Mouse (Mus musculus): ENCODE data around the gene Vwa5b1.

Vwa5b1 gene

GRCm38 (mm10) chr4:138635428-138636145, at the start of gene Vwa5b1:
Gene Vwa5b1, minus strand, starts transcription at chr4:138635884.
- peak; percentile 64 for DNase-seq

- no peak for DNase-seq
Observed at GRCm38 (mm10) chr4:138682760-138683159, 47.1 kb upstream of the Vwa5b1 start.

GRCm38 (mm10) chr4:138680124-138680523, 44.4 kb upstream of the Vwa5b1 start:
- no peak for DNase-seq

- peak; percentile 73 for DNase-seq
Observed at GRCm38 (mm10) chr4:138677579-138677978, 41.9 kb upstream of the Vwa5b1 start.

GRCm38 (mm10) chr4:138676480-138676879, 40.8 kb upstream of the Vwa5b1 start:
- DNase-seq: peak; percentile 78

- no peak for DNase-seq
Observed at GRCm38 (mm10) chr4:138672160-138672559, 36.5 kb upstream of the Vwa5b1 start.

- no peak for DNase-seq
Observed at GRCm38 (mm10) chr4:138670093-138670889, 34.6 kb upstream of the Vwa5b1 start.

- no peak for DNase-seq
Observed at GRCm38 (mm10) chr4:138666521-138666920, 30.8 kb upstream of the Vwa5b1 start.

- DNase-seq: no peak
Observed at GRCm38 (mm10) chr4:138659936-138660602, 24.4 kb upstream of the Vwa5b1 start.

- peak; percentile 50 for DNase-seq
Observed at GRCm38 (mm10) chr4:138653056-138653455, 17.4 kb upstream of the Vwa5b1 start.

GRCm38 (mm10) chr4:138651881-138652280, 16.2 kb upstream of the Vwa5b1 start:
- no peak for DNase-seq

GRCm38 (mm10) chr4:138648096-138648635, 12.5 kb upstream of the Vwa5b1 start:
- peak; percentile 45 for DNase-seq

GRCm38 (mm10) chr4:138642272-138642671, 6.6 kb upstream of the Vwa5b1 start:
- no peak for DNase-seq

GRCm38 (mm10) chr4:138636146-138636511, 445 bp upstream of the Vwa5b1 start:
- DNase-seq: no peak

GRCm38 (mm10) chr4:138628256-138628655, 7.4 kb downstream of the Vwa5b1 start:
- no peak for DNase-seq

- peak; percentile 28 for DNase-seq
Observed at GRCm38 (mm10) chr4:138614454-138614853, 21.2 kb downstream of the Vwa5b1 start.

- DNase-seq: no peak
Observed at GRCm38 (mm10) chr4:138601926-138602325, 33.8 kb downstream of the Vwa5b1 start.

GRCm38 (mm10) chr4:138597904-138598347, 37.8 kb downstream of the Vwa5b1 start:
- peak; percentile 77 for DNase-seq

- DNase-seq: peak; percentile 44
Observed at GRCm38 (mm10) chr4:138596391-138597130, 39.1 kb downstream of the Vwa5b1 start.

- no peak for DNase-seq
Observed at GRCm38 (mm10) chr4:138584946-138585345, 50.7 kb downstream of the Vwa5b1 start.

GRCm38 (mm10) chr4:138582446-138582845, 53.2 kb downstream of the Vwa5b1 start:
- DNase-seq: no peak

- no peak for DNase-seq
Observed at GRCm38 (mm10) chr4:138578406-138578805, 57.3 kb downstream of the Vwa5b1 start.

All from embryo, embryonic 11 days (tissue).